Mouse (Mus musculus): Measurements from ENCODE around the gene Tmed9.
"Not testable (repeated sequence)": the region's sequence is repeated elsewhere in the genome, so short reads cannot be mapped to it uniquely, and the experiment has no call there.

Gene Tmed9

DNA sequence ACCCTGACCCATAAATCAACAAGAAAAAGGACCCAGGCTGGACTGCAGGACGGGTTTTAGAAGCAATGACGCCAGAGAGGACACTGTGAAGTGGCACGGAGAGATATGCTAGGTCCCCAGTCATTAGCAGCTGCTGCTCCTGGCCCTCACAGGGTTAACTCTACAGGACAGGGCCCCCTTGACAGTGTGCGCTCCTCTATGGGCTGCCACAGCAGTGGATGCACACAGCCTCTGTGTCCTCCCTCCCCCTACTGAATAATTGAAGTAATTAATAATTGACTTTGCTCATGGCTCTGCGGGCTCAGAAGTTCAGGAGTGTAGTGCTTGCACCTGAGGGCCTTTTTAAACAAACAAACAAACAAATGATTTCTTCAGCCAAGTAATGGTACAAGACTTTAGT is 39.9 kb downstream of the Tmed9 start:
- DNase-seq, result no peak

DNA sequence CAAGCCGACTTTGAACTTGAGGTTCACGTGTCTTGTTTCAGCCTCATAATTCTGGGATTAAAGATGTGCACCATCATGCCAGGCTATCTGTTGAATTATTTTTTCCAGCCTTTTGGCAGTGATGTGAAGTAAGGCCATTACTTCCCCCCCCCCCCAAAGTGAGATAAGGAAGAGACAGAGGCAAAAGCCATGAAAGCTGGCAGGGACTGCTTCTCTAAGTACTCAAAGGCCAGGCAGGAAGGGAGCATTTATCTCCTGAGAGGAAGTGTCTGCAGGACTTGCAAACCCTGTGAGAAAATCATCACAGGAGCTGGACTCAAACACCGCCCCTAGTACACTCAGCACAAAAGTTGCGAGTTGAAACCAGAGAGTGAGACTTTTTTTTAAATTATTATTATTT is 45.8 kb downstream of the Tmed9 start:
- no peak for DNase-seq

DNA sequence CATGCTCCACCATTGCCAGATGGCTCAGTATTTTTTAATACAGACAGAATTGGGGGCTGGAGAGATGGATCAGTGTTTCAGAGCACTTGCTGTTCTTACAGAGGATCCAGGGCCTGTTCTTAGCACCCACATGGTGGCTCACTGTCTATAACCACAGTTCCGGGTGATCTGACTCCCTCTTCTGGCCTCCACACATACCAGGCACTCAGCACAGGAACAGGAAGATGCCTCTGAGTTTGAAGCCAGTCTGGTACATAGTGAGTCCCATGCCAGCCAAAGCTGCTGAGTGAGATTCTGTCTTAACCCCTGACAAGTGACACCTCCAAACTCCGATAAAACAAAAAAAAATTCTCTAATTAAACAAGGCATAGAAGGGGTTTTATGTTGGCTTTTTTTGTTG is 46.7 kb downstream of the Tmed9 start:
- DNase-seq, result no peak

DNA sequence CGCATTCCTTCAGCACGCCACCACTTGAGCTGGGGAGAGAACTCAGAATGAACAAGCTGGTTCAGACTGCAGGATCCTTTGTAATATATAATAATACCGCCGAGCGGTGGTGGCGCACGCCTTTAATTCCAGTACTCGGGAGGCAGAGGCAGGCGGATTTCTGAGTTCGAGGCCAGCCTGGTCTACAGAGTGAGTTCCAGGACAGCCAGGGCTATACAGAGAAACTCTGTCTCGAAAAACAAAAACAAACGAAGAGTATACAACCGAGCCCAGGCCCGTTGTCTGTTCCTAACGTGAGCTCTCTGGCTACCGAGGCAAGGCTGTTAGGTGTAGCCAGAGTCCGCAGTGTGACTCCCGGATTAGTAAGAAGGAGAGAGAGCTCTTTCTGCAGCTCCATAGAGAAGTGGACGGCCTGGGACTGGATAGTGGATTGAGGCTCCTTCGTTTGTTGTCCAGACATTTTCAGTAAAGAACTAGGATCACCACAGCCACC is 48.7 kb downstream of the Tmed9 start:
- not testable (repeated sequence) for DNase-seq

DNA sequence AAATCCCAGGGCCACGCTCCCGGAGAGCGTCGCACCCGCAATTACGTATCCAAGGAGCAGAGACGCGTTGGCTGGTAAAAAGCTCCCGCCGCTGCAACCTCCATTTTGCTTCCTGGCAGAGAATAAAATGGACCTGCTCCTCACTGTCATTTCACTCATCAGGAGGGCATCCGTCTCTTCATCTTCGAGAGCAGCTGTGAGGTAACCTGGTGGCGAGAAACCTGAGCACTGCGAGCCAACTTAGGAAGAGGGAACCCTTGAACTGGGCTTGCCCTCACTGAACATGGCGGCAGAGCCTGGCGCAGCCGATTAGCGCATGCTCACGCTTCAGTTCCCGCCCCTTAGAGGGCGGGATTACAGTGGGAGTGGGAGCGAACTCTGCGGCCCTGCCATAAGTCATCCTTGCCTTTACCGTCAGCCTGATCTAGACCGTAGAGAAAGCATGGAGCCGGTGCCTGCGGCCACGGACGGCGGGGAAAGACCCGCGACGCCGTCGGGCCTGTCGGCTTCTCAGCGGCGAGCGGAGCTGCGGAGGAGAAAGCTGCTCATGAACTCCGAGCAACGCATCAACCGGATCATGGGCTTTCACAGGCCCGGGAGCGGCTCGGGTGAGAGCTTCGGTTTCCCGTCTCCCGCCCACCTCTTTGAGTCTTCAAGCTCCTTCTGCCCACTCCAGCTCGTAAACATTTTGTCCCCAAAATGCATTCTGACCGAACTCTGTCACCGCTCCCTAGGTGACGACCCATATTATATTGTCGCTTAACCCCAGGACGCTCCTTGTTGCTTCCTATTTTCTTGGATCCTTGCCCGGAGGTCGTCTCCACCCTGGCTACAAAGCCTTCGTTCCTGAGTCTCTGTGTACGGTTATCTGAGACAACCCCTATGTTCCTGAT is 49.4 kb downstream of the Tmed9 start, which contains the start of gene Caml:
Gene Caml (plus strand): TSS at position 357 of the 893 bp plus-strand sequence.
- DNase-seq, result peak; percentile 84

DNA sequence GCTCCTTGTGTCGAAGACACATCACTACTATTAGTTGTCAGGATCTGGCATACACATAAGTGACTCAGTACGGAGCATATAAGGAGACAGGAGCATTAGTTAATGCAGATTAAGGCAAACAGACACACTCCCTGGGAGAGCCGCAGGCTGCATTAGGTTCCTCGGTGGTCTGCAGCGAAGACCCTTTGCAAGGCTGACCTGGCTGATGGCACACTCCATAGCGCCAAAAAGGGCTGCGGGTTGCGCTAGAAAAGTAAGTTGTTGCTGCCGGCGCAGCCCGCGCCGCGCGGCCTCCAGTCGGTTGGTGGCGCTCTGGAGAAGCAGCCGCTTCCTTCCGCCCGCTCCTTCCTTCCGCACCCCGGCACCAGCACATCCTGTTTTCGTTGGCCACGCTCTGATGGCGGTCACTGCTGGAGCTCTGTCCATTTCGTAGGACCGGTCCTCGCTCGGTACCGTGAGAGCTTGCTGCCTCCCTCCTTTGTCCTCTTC is 61.2 kb downstream of the Tmed9 start, which contains the start of gene Ddx46:
Gene Ddx46 (plus strand): TSS at position 389 of the 489 bp plus-strand sequence.
- DNase-seq, result peak; percentile 83

DNA sequence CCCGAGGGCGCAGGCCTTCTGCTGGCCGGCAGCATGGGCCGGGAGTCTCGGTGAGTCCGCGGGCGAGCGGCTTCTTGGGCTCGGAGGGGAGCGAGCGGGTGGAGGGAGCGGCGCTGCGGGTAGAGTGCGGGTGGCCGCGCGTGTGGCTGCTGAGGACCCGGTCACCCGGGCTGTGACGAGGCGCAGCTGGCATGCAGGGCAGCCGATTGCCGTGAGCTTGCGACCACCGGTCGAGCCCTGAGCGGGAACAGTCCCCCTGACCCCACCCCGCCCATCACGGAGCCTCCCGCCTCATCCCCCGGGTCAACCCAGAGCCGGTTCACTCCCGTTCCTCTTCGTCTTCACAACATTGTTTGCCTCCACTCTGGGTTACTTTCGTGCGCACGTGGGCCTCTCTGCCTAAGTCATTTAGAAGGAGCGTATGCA is 61.6 kb downstream of the Tmed9 start:
- DNase-seq, result no peak

DNA sequence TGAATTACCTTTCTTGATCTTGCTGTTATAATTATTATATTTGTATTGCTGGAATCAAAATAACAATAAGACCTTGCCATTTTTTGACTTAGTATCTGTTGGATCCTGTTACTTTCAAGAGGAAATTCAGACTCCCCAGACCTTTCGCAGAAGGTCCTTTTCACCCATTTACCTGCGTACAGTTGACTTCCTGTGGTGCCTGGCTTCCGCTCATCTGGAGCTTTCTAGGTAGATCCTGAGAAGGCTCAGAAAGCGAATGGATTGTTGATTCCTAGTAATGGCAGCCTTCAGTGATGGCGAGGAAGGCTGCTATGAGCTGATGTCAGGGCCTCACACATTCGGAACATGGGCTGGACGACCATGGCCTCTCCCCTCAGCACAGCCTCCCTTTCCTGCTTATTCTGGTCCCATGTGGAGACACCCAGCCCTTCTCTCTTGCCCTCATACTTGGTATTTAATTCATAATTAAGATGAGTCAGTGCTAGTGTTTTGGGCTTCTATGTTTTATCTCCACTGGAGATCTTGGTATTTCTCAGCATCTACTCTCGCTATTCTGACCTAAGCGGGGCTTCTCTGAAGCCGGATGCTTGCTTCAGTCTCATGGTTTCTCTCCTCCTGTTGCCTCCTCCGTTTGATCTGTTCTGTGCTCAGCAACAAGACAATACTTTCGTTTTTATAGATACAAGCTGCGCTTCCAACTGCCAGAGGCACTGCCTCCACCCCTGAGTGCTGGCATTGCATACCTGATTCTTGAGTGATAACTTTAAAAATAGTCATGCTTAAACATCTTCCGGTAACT is 62.9 kb downstream of the Tmed9 start:
- no peak for DNase-seq

DNA sequence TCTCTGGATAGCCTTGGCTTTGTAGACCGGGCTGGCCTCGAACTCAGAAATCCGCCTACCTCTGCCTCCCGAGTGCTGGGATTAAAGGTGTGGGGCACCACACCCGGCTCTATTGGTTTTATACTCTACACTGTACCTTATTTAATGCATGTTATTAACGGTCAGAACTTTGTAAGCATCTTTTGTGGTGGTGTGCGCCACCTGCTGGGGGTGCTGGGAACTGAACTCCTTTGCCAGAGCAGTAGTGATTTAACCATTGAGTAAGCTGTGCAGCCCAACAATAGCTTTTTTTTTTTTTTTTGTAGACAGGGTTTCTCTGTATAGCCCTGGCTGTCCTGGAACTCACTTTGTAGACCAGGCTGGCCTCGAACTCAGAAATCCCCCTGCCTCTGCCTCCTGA is 66.9 kb downstream of the Tmed9 start:
- peak; percentile 54 for DNase-seq

DNA sequence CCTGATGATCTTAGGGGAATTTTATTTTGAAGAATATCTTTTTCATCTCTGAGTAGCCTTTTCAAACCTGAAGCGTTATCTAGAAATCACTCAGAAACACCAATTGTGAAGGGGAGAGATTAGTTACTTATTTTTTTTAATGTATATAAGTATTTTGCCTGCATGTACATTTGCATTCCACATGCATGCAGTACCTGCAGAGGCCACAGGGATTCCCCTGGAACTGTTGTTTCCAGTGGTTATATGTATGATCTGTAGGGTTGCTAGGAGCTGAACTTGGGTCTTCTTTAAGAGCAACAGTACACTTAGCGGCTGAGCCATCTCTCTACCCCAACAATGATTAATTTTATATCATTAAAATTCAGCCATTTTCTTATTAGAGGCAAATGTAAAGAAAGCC is 71.0 kb downstream of the Tmed9 start:
- no peak for DNase-seq

Data from cerebellum, adult 11 months (tissue).